Mouse (Mus musculus): ENCODE results near the gene Fzd9. TPM values are rescaled to one million over a fixed set of nuclear protein-coding genes. Genes with fewer than 3 reads are reported as not detected.

The Fzd9 gene
- polyA plus RNA-seq (2012; fragmentation: generic; extraction: Trizol), result 1 to 10 TPM in 1 of 2 experiments, under 1 TPM in 1; 0.63 to 6.3 TPM

GRCm38 (mm10) chr5:135251079-135251454 lies at the start of gene Fzd9:
TSS of gene Fzd9 (minus strand) at chr5:135251230.

Other genes starting within 250 kb of the Fzd9 start
- gene Abhd11, start 242.1 kb downstream of the Fzd9 start, polyA plus RNA-seq (2012; fragmentation: generic; extraction: Trizol), result 10 to 100 TPM; 30.4 to 30.8 TPM
- gene Stx1a, start 227.7 kb downstream of the Fzd9 start, polyA plus RNA-seq (2012; fragmentation: generic; extraction: Trizol), result 1 to 10 TPM; 1.6 to 5.4 TPM
- 10 to 100 TPM; 23.6 to 34.4 TPM for gene Dnajc30, start 187.0 kb downstream of the Fzd9 start, polyA plus RNA-seq (2012; fragmentation: generic; extraction: Trizol)
- gene Bud23, start 186.3 kb downstream of the Fzd9 start, polyA plus RNA-seq (2012; fragmentation: generic; extraction: Trizol), result 10 to 100 TPM; 29.7 to 34.2 TPM
- 10 to 100 TPM in 1 of 2 experiments, 1 to 10 TPM in 1; 4.9 to 16.4 TPM for gene Vps37d, start 173.0 kb downstream of the Fzd9 start, polyA plus RNA-seq (2012; fragmentation: generic; extraction: Trizol)
- not detected for gene Mlxipl, start 161.3 kb downstream of the Fzd9 start, polyA plus RNA-seq (2012; fragmentation: generic; extraction: Trizol)
- gene Tbl2, start 101.6 kb downstream of the Fzd9 start, polyA plus RNA-seq (2012; fragmentation: generic; extraction: Trizol), result 10 to 100 TPM in 1 of 2 experiments, 1 to 10 TPM in 1; 6.8 to 10.3 TPM
- 10 to 100 TPM; 44.8 to 53.4 TPM for gene Bcl7b, start 82.9 kb downstream of the Fzd9 start, polyA plus RNA-seq (2012; fragmentation: generic; extraction: Trizol)
- 10 to 100 TPM in 1 of 2 experiments, 1 to 10 TPM in 1; 3.9 to 29.9 TPM for gene Baz1b, start 64.0 kb downstream of the Fzd9 start, polyA plus RNA-seq (2012; fragmentation: generic; extraction: Trizol)
- not detected for gene Fkbp6, start 98.8 kb upstream of the Fzd9 start, polyA plus RNA-seq (2012; fragmentation: generic; extraction: Trizol)
- gene Trim50, start 102.1 kb upstream of the Fzd9 start, polyA plus RNA-seq (2012; fragmentation: generic; extraction: Trizol), result not detected
- gene Nsun5, start 118.7 kb upstream of the Fzd9 start, polyA plus RNA-seq (2012; fragmentation: generic; extraction: Trizol), result 10 to 100 TPM; 24.2 to 33.1 TPM
- gene Pom121, start 143.3 kb upstream of the Fzd9 start, polyA plus RNA-seq (2012; fragmentation: generic; extraction: Trizol), result 10 to 100 TPM in 1 of 2 experiments, 1 to 10 TPM in 1; 5.6 to 13.6 TPM